Mouse (Mus musculus): ENCODE data around the gene B3gat3. TPM values are rescaled to one million over a fixed set of nuclear protein-coding genes. Genes with fewer than 3 reads are reported as not detected.
A peak's percentile ranks its signal among the peaks of the same experiment; 100 is the strongest.
"Not testable (repeated sequence)": the region's sequence is repeated elsewhere in the genome, so short reads cannot be mapped to it uniquely, and the experiment has no call there.

The B3gat3 gene
- total RNA-seq (2021) = 100 to 1,000 TPM; 134 to 142 TPM
- long read RNA-seq, experiment 1, transcript B3gat3-201 (5 exons, 1,603 nt) = major isoform, 135 of 157 reads
- long read RNA-seq, experiment 1, partial matches to known transcripts = 4 of 157 reads
- long read RNA-seq, experiment 1, other reads (novel, unspliced or antisense) = 14 of 157 reads
- long read RNA-seq, experiment 2, transcript B3gat3-203 (5 exons, 909 nt) = minor isoform, 7 of 161 reads
- long read RNA-seq, experiment 2, transcript B3gat3-201 (5 exons, 1,603 nt) = major isoform, 133 of 161 reads
- long read RNA-seq, experiment 2, partial matches to known transcripts = 13 of 161 reads
- long read RNA-seq, experiment 2, other reads (novel, unspliced or antisense) = 8 of 161 reads

- DNase-seq (ENCODE audit: low spot score in 2 of 2) = peak; percentile 91 to 93
- intact Hi-C loops (cut with DNase I) = no loop called here
Measured at GRCm38 (mm10) chr19:8920073-8920736, at the start of gene B3gat3. Gene B3gat3 (plus strand): TSS chr19:8920374.

GRCm38 (mm10) chr19:8870381-8870780, 49.8 kb upstream of the B3gat3 start:
- DNase-seq (ENCODE audit: low spot score in 2 of 2); intact Hi-C loops (cut with DNase I): not testable (repeated sequence)

- intact Hi-C loops (cut with DNase I) = no loop called here
Measured at GRCm38 (mm10) chr19:8870838-8871237, 49.3 kb upstream of the B3gat3 start.

GRCm38 (mm10) chr19:8871267-8872186, 48.6 kb upstream of the B3gat3 start, which contains the start of gene Ubxn1:
Gene Ubxn1 (plus strand): TSS chr19:8871496.
- DNase-seq (ENCODE audit: low spot score in 2 of 2) = peak; percentile 97 to 99
- intact Hi-C loops (cut with DNase I) = no loop called here

More at GRCm38 (mm10) chr19:8870838-8871237, 49.3 kb upstream of the B3gat3 start:
- DNase-seq (ENCODE audit: low spot score in 2 of 2) = no peak

- intact Hi-C loops (cut with DNase I) = no loop called here
- no peak for DNase-seq (ENCODE audit: low spot score in 2 of 2)
Measured at GRCm38 (mm10) chr19:8872266-8872840, 47.8 kb upstream of the B3gat3 start.

GRCm38 (mm10) chr19:8875031-8875430, 45.1 kb upstream of the B3gat3 start:
- no peak for DNase-seq (ENCODE audit: low spot score in 2 of 2)
- intact Hi-C loops (cut with DNase I) = no loop called here

GRCm38 (mm10) chr19:8880311-8881033, 39.7 kb upstream of the B3gat3 start, which contains the start of gene Uqcc3:
Gene Uqcc3 (minus strand): TSS chr19:8880923.
- peak; percentile 87 to 91 for DNase-seq (ENCODE audit: low spot score in 2 of 2)
- intact Hi-C loops (cut with DNase I) = no loop called here

DNA sequence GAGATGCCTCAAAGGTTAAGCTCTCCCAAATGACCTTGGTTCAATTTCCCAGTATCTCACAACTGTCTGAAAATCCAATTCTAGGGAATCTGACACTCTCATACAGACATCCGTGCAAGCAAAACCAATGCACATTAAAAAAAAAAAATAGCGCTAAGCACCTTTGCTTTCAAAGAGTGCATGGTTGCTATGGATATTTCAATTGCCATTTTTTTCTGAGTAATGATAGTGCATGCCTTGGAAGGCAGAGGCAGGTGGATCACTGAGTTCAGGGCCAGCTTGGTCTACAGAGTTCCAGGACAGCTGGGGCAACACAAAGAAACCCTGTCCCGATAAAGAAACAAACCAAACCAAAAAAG, 39.2 kb upstream of the B3gat3 start:
- DNase-seq (ENCODE audit: low spot score in 2 of 2) = no peak
- intact Hi-C loops (cut with DNase I) = no loop called here

GRCm38 (mm10) chr19:8883616-8884015, 36.6 kb upstream of the B3gat3 start, which contains the start of the genes Lbhd1 and Gm49403:
Gene Lbhd1 (plus strand): TSS chr19:8883732.
Gene Gm49403 (plus strand): TSS chr19:8883930.
- intact Hi-C loops (cut with DNase I) = no loop called here

DNA sequence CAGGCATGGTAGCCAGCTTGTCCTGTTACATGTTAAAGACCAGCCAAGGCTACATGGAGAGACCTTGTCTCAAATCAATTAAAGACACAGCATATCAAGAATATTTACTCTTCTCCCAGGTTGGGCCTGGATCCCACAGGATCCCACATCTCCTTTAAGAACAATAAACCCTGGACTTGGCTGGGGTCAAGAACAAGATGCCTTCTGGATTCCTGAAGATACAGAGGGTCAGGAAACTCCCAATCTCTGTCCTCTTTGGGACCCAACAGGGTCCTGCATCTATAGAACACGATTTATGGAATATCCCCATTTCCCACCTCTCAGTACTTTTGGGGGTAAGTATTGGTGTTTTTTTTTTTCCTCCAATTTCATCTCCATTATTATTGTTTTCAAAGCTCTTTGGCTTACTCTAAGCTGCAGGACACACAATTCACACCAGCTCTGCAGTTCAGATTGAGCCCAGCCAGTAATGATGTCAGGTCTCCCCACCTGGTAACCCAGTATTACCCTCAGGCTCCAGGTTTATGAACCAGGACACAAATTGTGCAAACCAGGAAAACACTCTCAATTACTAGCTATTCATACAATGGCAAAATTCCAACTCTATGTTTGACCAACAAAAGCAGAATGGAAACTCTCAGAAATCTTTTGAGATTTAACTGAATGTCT, 33.1 kb upstream of the B3gat3 start:
- intact Hi-C loops (cut with DNase I) = loop anchor here (5.0 kb wide), 1 partner anchor 35 kb away; the partner anchor contains the start of gene Lrrn4cl

More at GRCm38 (mm10) chr19:8883616-8884015, 36.6 kb upstream of the B3gat3 start, which contains the start of the genes Lbhd1 and Gm49403:
- no peak for DNase-seq (ENCODE audit: low spot score in 2 of 2)

GRCm38 (mm10) chr19:8887585-8888463, 32.4 kb upstream of the B3gat3 start:
- DNase-seq (ENCODE audit: low spot score in 2 of 2) = no peak
- intact Hi-C loops (cut with DNase I) = loop anchor here (5.0 kb wide), 1 partner anchor 36 kb away; the partner anchor contains the start of gene Lrrn4cl

More for the DNA sequence above, 33.1 kb upstream of the B3gat3 start:
- no peak for DNase-seq (ENCODE audit: low spot score in 2 of 2)

- intact Hi-C loops (cut with DNase I) = loop anchor here (5.0 kb wide), 1 partner anchor 36 kb away; the partner anchor contains the start of gene Lrrn4cl
- DNase-seq (ENCODE audit: low spot score in 2 of 2) = peak; percentile 94 to 96
Measured at GRCm38 (mm10) chr19:8888511-8889385, 31.4 kb upstream of the B3gat3 start, which contains the start of the genes 1810009A15Rik and Gm49416. Gene 1810009A15Rik (plus strand): TSS chr19:8888853. Gene Gm49416 (plus strand): TSS chr19:8888926.

DNA sequence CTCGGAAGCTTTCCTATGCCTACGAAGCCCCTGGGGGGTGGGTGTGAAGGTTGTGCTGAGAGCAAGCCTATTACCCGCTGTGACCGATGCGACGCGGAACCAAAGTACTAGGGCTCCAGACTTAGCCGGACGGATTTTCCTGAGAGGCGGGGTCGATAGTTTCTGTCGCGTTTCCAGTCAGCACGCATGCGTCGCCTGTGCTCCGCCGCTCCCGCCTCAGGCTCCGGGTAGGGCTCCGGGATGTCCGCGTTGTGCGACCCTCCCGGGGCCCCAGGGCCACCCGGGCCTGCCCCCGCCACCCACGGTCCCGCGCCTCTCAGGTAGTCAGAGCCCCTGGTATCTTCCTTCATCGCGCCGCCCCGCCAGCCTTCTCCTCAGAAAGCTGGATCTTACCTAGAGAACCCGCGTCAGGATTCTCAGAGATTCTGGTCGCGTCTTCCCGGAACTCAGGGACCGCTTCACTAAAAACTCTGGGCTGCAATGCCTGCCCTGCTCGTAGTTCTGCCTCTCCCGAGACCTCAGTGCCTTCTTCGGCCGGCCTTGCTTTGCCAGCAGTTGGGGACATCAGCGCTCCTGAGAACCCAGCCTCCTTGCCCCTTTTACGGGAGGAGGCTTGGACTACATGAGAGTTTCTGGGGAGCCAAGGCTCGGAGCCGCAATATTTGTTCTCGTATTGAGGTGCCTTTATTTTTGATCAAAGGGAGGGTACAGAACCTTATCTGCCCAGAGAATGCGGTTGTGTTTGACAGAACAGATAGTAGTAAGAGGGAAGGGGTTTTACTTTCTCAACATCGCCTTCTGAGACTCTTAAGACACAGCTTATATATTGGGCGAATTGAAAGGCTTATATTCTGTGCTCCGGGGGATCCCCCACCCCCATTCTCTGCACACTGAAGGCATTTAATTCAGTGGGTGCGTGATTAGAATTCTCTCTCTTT, 27.1 kb upstream of the B3gat3 start, which contains the start of gene Ints5:
Gene Ints5, plus strand, starts transcription at position 177 of the 938 bp plus-strand sequence.
- intact Hi-C loops (cut with DNase I) = no loop called here
- peak; percentile 74 to 87 for DNase-seq (ENCODE audit: low spot score in 2 of 2)

- intact Hi-C loops (cut with DNase I) = no loop called here
Measured at GRCm38 (mm10) chr19:8895397-8895960, 24.7 kb upstream of the B3gat3 start.

More at GRCm38 (mm10) chr19:8895397-8895960, 24.7 kb upstream of the B3gat3 start:
- DNase-seq (ENCODE audit: low spot score in 2 of 2) = no peak

Data from left cerebral cortex, postnatal 14 days (tissue).